Mouse (Mus musculus): ENCODE measurements at regions not wholly inside any gene's neighbourhood (a gene's known extent, or its start where the extent isn't known, plus 50 kb on each side); places are given as distances from the start of the nearest gene placed in this dataset.
"Not testable (repeated sequence)": the region's sequence is repeated elsewhere in the genome, so short reads cannot be mapped to it uniquely, and the experiment has no call there.

- DNase-seq, result not testable (repeated sequence)
Measured at GRCm38 (mm10) chr3:57970614-57971013, 122.7 kb upstream of the Pfn2 start.

- no peak for DNase-seq
Measured at GRCm38 (mm10) chr3:57972469-57973245, 124.8 kb upstream of the Pfn2 start.

- DNase-seq, result no peak
Measured at GRCm38 (mm10) chr3:57973546-57973945, 125.7 kb upstream of the Pfn2 start.

GRCm38 (mm10) chr3:57975379-57975778 is 127.5 kb upstream of the Pfn2 start:
- no peak for DNase-seq

GRCm38 (mm10) chr3:57976640-57977229 is 128.9 kb upstream of the Pfn2 start:
- no peak for DNase-seq

GRCm38 (mm10) chr3:57988175-57988574 is 140.3 kb upstream of the Pfn2 start:
- DNase-seq, result no peak

GRCm38 (mm10) chr3:57990738-57991137 is 142.9 kb upstream of the Pfn2 start:
- no peak for DNase-seq

GRCm38 (mm10) chr3:57998121-57999102 is 150.5 kb upstream of the Pfn2 start:
- no peak for DNase-seq

GRCm38 (mm10) chr3:58002792-58003574 is 155.1 kb upstream of the Pfn2 start:
- no peak for DNase-seq

GRCm38 (mm10) chr3:58024750-58025392 is 177.0 kb upstream of the Pfn2 start:
- DNase-seq, result no peak

GRCm38 (mm10) chr3:58049618-58050017 is 201.7 kb upstream of the Pfn2 start:
- DNase-seq, result no peak

GRCm38 (mm10) chr3:58054726-58055125 is 206.8 kb upstream of the Pfn2 start:
- no peak for DNase-seq

- no peak for DNase-seq
Measured at GRCm38 (mm10) chr3:58055181-58055580, 207.3 kb upstream of the Pfn2 start.

GRCm38 (mm10) chr3:58056191-58057063 is 208.5 kb upstream of the Pfn2 start:
- no peak for DNase-seq

- no peak for DNase-seq
Measured at GRCm38 (mm10) chr3:58057064-58057396, 209.2 kb upstream of the Pfn2 start.

GRCm38 (mm10) chr3:58058134-58058533 is 210.3 kb upstream of the Pfn2 start:
- no peak for DNase-seq

- no peak for DNase-seq
Measured at GRCm38 (mm10) chr3:58063852-58064549, 216.1 kb upstream of the Pfn2 start.

- no peak for DNase-seq
Measured at GRCm38 (mm10) chr3:58071574-58071973, 223.7 kb upstream of the Pfn2 start.

GRCm38 (mm10) chr3:58072230-58072839 is 224.5 kb upstream of the Pfn2 start:
- no peak for DNase-seq
